Mouse (Mus musculus) G1E (cell line): ENCODE results near the gene Pfkp.

Experiments used
- CTCF ChIP-seq: IDR thresholded peaks from 2 replicates; pipeline ENCODE4 v1.5.1; 2012; ENCODE audit warnings: low read depth, low read length, inconsistent platforms, mixed read lengths
- GATA1 ChIP-seq: IDR thresholded peaks from 2 replicates; pipeline ENCODE4 v1.6.1; 2012; ENCODE audit warnings: borderline replicate concordance, low read length, inconsistent platforms, mixed read lengths
- GATA2 ChIP-seq: IDR thresholded peaks from 2 replicates; pipeline ENCODE4 v1.6.1; 2012; ENCODE audit warnings: low read depth, low read length, inconsistent platforms, borderline replicate concordance
- TAL1 ChIP-seq: conservative IDR thresholded peaks from 2 replicates; pipeline ENCODE4 v1.6.1; 2012; ENCODE audit warnings: low read depth, low read length, inconsistent platforms, mixed read lengths

DNA sequence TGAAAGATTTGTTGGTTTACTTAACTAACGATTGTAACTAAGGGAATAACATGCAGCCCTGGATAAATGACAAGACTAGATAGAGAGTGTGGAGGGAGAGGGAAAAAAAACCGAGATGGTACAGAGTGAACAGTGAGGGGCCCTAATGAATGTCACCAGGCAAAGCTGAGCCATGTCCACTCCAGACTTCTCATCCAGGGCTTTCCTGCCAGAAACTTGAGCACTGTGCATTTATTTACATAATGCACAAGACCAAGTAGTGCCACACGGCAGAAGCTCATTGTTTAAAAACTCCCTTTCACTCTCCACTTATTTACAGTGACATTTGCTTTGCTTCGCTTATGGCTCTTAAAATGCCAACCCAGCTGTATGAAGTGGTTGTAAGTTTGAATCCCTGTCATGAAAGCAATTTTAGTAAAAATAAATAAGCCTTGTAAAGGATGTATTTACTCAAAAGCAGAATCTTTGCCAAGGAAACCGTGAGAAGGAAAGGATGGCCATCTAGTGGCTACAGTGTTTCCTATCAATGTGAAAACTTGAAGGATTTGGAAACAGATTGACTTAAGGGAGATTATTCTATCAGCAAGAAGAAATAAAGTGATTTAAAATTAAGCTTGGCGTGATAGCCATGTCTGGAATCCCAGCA is 113.2 kb downstream of the Pfkp start:
- TF ChIP-seq CTCF (no peak), GATA2 (no peak), TAL1 (no peak), GATA1 (no peak)
